Mouse (Mus musculus): ENCODE data around the gene Clmn.
A peak's percentile ranks its signal among the peaks of the same experiment; 100 is the strongest.

Gene Clmn

DNA sequence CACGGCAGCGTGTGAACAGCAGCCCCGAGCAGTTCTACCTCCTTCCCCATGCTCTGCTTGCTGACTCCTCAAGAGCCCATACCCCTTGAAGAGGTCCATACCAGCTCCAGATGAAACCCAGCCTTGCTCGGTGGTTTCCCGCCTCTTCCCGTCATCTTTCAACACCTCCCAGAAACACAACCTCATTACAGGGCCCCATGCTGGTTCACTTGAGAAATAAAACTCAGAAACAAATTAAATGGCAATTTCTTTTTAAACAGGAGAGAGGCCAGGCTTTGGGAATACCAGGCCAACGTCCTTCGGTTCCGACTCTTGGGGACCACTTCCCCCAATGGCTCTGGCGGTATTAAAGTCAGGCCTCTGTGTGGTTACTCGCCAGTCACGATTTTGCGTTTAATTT is 51.1 kb downstream of the Clmn start:
- no peak for DNase-seq (ENCODE audit: low spot score)

GRCm38 (mm10) chr12:104812711-104813110 is 52.2 kb downstream of the Clmn start:
- no peak for DNase-seq (ENCODE audit: low spot score)

DNA sequence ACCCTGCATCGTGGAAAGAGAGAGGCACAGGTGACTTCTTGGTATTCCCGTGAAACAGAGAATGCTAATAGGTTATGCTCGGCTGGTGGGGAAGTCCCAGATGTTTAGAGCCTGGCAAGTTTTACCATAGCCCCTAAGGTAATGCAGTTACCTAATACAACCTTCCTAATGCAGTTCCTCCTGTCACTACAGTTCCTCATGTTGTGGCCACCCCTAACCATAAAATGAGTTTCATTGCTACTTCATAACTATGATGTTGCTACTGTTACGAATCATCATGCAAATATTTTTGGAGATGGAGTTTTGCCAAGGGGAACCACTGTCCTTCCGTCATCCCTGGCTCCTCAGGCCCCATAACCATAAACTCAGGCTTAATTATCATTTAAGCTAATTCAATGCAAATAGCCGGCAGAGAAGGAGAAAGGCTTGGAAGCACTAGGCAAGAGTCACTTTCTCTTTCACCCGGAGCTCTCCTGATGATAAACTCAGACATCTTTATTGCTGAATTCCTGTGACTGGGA is 53.9 kb downstream of the Clmn start:
- DNase-seq (ENCODE audit: low spot score), result no peak

DNA sequence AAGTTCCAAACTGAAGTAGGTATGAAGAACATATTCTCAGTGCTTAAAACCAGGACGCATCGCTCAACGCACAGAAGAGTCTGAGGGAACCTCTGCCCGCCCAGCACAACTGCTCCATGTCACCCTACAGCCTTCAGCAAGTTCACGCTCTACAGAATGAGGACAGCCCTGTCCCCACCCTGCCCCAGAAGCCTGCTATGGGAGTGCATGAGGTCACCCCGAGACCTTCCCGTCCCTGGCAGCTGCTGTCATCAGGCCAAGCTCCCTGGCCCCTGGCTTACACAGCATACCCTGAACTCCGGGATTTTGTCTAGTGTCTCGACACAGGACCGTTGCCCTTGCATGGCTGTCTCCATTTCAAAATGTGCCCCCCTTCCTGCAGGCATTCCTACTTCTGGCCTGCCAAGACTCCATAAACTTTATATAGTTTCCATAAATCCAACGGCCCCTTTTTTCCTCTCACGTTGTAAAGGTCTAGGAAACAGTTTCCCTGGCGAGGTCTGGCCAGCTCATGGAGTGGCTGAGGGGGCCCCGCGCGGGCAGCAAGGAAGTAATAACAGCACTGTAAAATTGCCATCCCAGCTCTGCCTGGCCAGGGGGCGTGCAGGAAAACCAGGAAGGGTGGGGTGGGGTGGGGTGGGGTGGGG is 56.3 kb downstream of the Clmn start:
- no peak for DNase-seq (ENCODE audit: low spot score)

GRCm38 (mm10) chr12:104806680-104807375 is 58.0 kb downstream of the Clmn start:
- DNase-seq (ENCODE audit: low spot score), result no peak

DNA sequence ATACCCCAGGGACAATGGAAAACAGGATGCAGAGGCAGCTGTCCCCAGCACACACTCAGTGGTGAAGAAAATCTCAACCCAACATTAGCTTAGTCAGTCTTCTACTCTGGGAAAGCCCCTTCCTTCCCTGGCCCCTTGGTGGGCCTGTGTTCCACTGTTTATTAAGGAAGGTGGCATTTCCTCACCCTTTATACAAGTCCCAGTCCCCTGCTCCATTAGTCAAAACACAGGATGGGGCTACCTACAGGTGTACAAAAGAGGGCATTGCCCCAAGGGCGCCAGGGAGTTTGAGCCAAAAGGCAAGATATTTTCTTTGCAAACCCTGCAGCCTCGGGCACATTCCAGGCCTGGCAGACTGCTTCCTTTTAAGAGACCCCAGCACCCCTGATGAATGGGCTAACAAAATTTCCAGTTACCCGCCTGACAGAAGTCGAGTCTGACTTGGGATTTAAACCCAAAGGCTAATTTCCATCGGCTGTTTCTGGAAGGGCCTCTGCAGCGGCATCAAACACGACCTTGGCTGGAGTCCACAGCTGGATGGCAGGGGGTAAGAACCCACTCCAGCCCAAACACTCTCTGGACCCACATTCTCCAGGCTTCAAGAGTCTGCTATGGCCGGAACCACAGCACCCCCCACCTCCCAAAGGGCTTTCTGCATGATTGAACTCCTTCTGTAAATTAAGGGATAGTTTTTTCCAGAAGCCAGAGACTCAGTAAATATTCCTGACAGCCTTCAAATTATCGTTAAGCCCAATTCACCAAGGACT is 63.2 kb downstream of the Clmn start:
- no peak for DNase-seq (ENCODE audit: low spot score)

- DNase-seq (ENCODE audit: low spot score), result no peak
These were observed 65.5 kb downstream of the Clmn start for GRCm38 (mm10) chr12:104799365-104799764.

DNA sequence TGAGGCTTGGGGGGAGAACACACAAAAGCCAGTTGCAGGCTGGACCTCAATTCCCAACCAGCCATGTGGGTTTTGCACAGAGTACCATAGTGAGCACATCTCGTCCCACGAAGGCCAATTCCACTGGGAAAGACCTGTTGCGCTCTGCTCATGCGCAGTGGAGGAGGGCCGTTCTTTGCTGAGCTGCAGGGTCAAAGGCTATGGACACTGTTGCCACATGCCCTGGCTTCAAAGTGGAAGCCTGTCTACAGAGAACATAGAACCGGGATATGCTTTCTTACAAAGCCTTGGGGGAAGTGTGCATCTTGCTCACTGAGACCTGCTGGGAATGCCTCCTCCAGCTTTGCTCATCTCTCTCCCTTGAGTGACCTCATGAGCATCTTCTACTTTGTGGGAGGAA is 67.0 kb downstream of the Clmn start:
- DNase-seq (ENCODE audit: low spot score), result no peak

DNA sequence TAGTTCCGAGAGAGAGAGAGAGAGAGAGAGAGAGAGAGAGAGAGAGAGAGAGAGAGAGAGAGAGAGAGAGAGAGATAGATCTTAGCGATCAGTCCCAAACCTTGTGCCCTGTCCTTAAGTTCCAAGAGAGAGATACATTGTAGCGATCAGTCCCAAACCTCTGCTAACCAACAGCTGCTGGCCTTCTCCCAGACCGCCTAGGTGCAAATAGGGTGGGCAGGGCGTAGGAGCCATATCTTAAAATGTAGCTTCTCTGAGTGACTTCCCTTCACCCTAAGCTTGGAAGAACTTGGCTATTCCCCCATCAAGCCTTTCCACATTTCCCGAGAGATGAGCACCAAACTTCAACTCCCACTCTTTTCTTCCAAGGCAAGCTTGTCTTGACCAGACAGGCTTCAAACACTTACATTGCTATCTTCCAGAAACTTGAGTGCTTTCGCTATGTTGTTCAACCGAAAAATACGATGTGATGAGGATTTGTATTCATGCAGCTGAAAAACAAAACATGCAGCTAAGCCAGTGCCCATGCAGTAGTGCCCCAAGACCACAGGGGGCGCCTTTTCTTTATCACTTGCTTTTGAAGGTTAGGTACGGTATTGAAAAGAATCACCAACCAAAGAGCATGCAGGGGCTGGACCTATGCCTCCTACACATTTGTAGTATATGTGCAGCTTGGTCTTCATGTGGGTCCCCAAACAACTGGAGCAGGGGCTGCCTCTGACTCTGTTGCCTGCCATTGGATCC is 68.1 kb downstream of the Clmn start:
- DNase-seq (ENCODE audit: low spot score), result no peak

DNA sequence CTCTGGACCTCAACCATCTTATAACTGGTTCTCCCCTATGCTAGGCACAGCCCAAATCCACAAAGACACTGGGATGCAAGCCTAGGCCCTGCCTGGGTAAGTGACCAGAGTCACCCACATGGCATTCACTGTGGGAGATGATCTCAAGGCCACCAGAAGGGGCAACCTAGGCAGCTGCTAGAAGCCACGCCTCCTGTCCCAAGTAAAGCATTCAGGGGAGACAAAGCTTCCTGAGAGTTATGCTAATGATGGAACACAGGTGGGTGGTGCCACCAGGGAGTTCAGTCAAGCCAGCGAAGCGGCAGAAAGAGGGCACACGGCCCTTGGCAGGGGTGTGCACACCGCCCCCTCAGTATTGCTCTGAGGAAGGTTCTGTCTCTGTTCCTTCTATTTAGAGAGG is 69.9 kb downstream of the Clmn start:
- DNase-seq (ENCODE audit: low spot score), result no peak

DNA sequence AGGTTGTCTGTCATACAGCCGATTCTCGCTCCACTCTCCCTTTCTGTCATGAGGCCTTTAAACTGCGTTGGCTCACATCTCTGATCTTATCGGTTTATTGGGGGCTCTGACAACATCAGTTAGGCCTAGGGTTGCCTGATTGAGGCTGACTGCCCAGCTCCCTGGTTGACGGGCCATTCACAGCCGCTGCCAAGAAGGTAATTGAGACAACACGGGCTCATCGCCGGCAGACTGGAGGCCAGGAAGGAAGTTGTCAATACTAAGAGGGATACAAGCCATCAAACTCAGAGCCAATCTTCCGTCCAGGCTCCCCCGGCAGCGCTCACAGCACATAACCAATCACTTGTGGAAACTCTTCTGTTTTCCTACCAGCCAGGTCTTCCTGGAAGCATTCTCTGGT is 71.4 kb downstream of the Clmn start:
- DNase-seq (ENCODE audit: low spot score), result peak; percentile 42

DNA sequence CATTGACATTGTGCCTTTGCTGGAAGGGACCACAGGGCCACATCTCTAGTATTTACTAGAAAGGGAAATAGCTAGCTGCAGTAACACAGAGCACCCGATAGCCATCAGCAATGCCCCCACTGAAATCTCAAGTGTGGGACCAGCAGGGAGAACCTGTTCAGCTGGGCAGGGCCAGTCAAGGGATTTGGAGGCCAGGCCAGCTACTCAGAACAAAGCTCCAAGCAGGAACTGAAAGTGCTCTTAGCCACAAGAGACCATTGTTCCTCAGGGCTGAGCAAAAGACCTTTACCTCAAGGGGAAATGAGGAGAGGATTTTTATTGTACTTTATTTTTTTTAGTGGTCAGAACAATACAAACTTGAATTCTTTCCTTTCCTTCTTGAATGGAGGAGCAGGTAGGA is 87.3 kb downstream of the Clmn start:
- no peak for DNase-seq (ENCODE audit: low spot score)

DNA sequence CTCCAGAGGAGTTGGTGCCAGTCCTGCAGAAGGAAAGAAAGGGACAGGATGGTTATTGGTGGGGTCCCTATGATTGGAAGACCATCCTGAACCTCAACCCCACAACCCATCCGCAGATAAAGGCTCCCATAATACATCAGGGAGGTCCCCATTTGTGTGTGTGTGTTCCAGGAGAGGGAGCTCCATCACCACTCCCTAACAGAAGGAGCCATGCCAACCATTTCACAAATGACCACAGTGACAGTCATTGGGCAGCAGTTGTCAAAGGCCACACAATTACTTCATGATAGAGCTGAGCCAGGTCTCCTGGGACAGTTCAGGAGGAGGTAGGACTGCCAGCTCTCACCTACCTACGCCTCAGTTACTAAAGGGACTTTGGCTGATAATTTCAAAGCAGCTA is 92.9 kb downstream of the Clmn start:
- peak; percentile 35 for DNase-seq (ENCODE audit: low spot score)

DNA sequence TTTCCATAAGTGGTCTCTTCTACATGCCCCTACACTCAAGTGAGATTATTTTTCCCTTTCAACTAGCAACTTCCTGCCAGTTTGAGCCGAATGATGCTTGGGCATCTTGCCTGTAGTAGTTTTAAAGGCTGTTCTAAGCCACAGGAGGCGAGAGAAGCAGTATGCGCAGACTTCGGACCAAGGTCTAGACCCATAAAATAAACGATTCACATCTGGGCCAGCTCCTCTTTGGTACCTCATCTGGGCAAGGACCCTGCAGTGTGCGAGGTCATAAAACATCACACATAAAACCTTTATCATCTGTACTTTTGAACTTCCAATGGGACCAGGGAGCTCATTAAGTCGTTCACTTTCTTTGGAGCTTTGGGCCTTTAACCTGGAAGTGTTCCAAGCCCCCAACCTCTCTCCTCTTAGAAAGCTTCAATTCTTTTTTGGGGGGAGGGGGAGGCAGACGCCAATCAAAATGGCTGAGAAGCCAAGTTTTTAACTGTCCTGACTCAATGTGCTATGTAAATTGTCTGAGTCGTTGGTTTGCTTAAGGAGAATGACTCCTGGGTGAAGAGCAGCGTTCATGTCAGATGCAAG is 95.6 kb downstream of the Clmn start:
- DNase-seq (ENCODE audit: low spot score), result no peak

DNA sequence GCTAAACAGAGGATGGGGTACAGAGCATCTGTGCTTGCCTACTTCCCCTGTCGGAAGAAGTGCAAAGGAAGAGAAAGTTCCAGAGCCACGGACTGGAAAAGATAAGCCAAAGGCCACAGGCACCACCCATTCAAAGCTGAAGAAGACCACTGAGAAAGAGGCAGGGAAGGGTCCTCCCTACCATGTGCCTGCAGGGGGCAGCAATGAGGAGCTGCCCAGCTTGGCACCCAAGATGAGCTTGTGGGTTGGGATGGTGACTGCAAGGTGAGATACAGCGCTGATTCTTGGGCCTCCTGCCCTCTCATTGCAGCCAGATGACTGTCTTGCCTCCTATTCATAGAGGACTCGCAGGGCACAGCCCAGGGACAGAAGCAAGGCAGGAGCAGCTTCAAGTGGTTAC is 97.7 kb downstream of the Clmn start:
- DNase-seq (ENCODE audit: low spot score), result peak; percentile 47

DNA sequence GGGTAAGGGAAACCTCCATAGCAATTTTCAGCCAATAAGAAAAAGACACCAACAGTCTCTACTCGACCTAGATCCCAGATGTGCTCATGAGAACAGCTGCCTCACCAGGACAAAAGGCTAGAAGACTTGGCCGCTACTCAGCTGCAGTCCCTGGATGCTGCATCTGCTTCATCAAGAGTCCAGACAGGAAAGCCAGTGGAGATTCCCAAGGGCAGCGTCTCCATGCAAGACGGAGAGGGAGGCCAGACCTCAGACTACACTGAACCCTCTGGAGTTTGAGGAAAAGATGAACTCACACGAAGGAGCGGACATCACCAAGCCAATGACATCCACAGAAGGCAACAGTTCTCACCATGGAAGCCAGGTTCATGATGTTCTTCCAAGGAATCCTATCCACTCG is 99.1 kb downstream of the Clmn start:
- DNase-seq (ENCODE audit: low spot score), result no peak

DNA sequence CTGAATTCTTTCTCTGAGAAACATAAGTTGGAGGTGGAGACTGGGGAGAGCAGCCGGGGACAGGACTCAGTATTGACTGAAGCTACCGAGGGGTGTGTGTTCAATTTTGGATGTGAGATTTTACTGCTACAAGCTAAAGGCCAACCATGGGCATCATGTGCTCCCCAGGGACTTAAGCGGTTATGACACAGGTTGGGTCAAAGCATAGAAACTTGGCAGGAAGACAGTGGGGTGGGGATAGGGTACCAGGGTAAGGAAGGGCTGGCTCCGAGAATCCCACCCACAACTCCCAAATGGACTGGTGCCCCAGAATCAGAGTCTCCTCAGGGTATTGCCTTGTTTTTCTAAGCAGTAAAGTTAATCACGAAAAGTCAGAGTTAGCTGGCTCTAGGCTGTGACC is 99.8 kb downstream of the Clmn start:
- no peak for DNase-seq (ENCODE audit: low spot score)

GRCm38 (mm10) chr12:104763918-104764317 is 101.0 kb downstream of the Clmn start:
- no peak for DNase-seq (ENCODE audit: low spot score)

- no peak for DNase-seq (ENCODE audit: low spot score)
These were observed 103.5 kb downstream of the Clmn start for GRCm38 (mm10) chr12:104761411-104761810.

- DNase-seq (ENCODE audit: low spot score), result no peak
These were observed 106.8 kb downstream of the Clmn start for GRCm38 (mm10) chr12:104758066-104758465.

- DNase-seq (ENCODE audit: low spot score), result no peak
These were observed 111.2 kb downstream of the Clmn start for GRCm38 (mm10) chr12:104753686-104754085.
